17 mouse cellular contexts compared by ENCODE assay signal in the genomic region with DNA sequence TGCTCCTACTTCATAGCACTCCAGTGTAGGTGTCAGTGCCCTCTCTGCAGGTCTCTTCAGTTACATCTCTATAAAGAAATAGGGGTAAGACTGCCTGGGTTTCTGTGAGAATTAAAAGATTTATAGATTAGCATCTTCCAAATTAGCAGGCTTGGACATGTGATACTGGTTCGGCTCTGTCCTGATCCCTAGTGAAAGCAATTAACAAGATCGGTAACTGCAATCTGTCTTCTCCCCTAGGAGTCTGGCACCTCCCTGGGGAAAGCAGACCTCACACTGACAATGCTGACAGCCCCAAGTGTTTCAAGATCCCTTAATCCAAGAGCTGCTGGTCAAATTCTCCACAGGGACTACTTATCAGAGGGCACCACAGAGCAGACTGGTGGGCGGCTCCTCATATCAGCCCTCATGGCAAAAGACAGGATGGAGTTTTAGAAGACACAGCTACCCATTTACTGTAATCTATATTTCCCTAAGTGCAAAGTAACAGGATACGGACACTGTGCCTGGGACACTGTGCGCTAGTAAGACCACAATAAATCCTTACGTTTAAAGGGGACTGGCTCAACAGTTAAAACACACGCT. TPM values are rescaled to one million over a fixed set of nuclear protein-coding genes. Genes with fewer than 3 reads are reported as not detected.
DNase-seq lines count a peak whose midpoint lies in the region; ATAC-seq lines count a peak whose summit lies in the region.
"Had no signal": no experiment of that assay in that cellular context is flagged by ENCODE, and none has a peak within 500 bp of the region (broad histone marks: within the 10 kb centered on the region; RNA-seq: fewer than 3 reads in every experiment).

No protein-coding gene starts in this region.

- H3K27ac ChIP-seq in forebrain, embryonic 14.5 days (ENCODE audit: low read depth, low read length): no peak overlapping the region
- no peak overlapping the region for H3K27ac ChIP-seq in forebrain, embryonic 12.5 days
- H3K27ac ChIP-seq in liver, embryonic 16.5 days (ENCODE audit: low read length): peak overlapping the region; percentile 18; the same call in 1 of the 2 replicates
- H3K27ac ChIP-seq: hindbrain, embryonic 15.5 days; intestine, embryonic 15.5 days; left cerebral cortex, adult 2 months; neural tube, embryonic 15.5 days had no signal

- H3K4me2 ChIP-seq in forebrain, embryonic 14.5 days (ENCODE audit: low read length): no peak overlapping the region
- H3K4me2 ChIP-seq in forebrain, embryonic 12.5 days: no peak overlapping the region
- H3K4me2 ChIP-seq in liver, embryonic 16.5 days (ENCODE audit: low read depth, low read length): no peak overlapping the region
- H3K4me2 ChIP-seq: hindbrain, embryonic 15.5 days; intestine, embryonic 15.5 days; neural tube, embryonic 15.5 days had no signal

- H3K27me3 ChIP-seq in forebrain, embryonic 14.5 days (replicated peaks; ENCODE audit: control insufficient read depth, insufficient read depth, low read length): no peaks in the 10 kb centered on the region
- no peaks in the 10 kb centered on the region for H3K27me3 ChIP-seq in forebrain, embryonic 12.5 days
- no peaks in the 10 kb centered on the region for H3K27me3 ChIP-seq in liver, embryonic 16.5 days (ENCODE audit: control insufficient read depth, insufficient read depth, low read depth, low read length)
- H3K27me3 ChIP-seq: hindbrain, embryonic 15.5 days; intestine, embryonic 15.5 days; neural tube, embryonic 15.5 days had no signal

- no peak overlapping the region for H3K4me3 ChIP-seq in forebrain, embryonic 14.5 days (ENCODE audit: low read depth, low read length)
- no peak overlapping the region for H3K4me3 ChIP-seq in forebrain, embryonic 12.5 days (replicated peaks)
- H3K4me3 ChIP-seq in liver, embryonic 16.5 days (ENCODE audit: low read depth, low read length): no peak overlapping the region
- H3K4me3 ChIP-seq: hindbrain, embryonic 15.5 days; intestine, embryonic 15.5 days; left cerebral cortex, adult 2 months; neural tube, embryonic 15.5 days had no signal

- H3K9me3 ChIP-seq in forebrain, embryonic 14.5 days (replicated peaks; ENCODE audit: control insufficient read depth, low read length): no peaks in the 10 kb centered on the region
- H3K9me3 ChIP-seq in forebrain, embryonic 12.5 days: no peaks in the 10 kb centered on the region
- no peaks in the 10 kb centered on the region for H3K9me3 ChIP-seq in liver, embryonic 16.5 days (replicated peaks; ENCODE audit: control insufficient read depth, low read length)
- H3K9me3 ChIP-seq: hindbrain, embryonic 15.5 days; intestine, embryonic 15.5 days; neural tube, embryonic 15.5 days had no signal

- no peak overlapping the region for H3K9ac ChIP-seq in forebrain, embryonic 14.5 days (ENCODE audit: low read length)
- H3K9ac ChIP-seq in forebrain, embryonic 12.5 days: no peak overlapping the region
- H3K9ac ChIP-seq in liver, embryonic 16.5 days (ENCODE audit: low read depth, low read length): no peak overlapping the region
- H3K9ac ChIP-seq: hindbrain, embryonic 15.5 days; intestine, embryonic 15.5 days; neural tube, embryonic 15.5 days had no signal

- no peak for ATAC-seq in forebrain, embryonic 14.5 days
- no peak for ATAC-seq in forebrain, embryonic 12.5 days (ENCODE audit: low FRiP score)
- peak; percentile 81 for ATAC-seq in liver, embryonic 16.5 days (ENCODE audit: low read depth)
- ATAC-seq: intestine, embryonic 15.5 days; midbrain, embryonic 16.5 days had no signal

- whole genome bisulfite sequencing in forebrain, embryonic 14.5 days: 84% methylated on average over 7 of the region's 7 CpGs
- WGBS in forebrain, embryonic 12.5 days: 85% methylated on average over 7 of the region's 7 CpGs
- WGBS in liver, embryonic 16.5 days (ENCODE audit: insufficient replicate concordance): 55% methylated on average over 7 of the region's 7 CpGs

- intact Hi-C loops in left cerebral cortex, postnatal 10 days (cut with DNase I): no loop called here

- no peaks in the 10 kb centered on the region for H3K36me3 ChIP-seq in forebrain, embryonic 14.5 days (ENCODE audit: control insufficient read depth, insufficient read depth, low read length)
- no peaks in the 10 kb centered on the region for H3K36me3 ChIP-seq in forebrain, embryonic 12.5 days (replicated peaks)
- H3K36me3 ChIP-seq in liver, embryonic 16.5 days (ENCODE audit: control insufficient read depth, insufficient read depth): 0 out of 2 replicates have a peak, but pooled peaks cover 2% of the 10 kb centered on the region
- H3K36me3 ChIP-seq: hindbrain, embryonic 15.5 days; neural tube, embryonic 15.5 days had no signal

- peaks cover 5% of the 10 kb centered on the region for H3K4me1 ChIP-seq in forebrain, embryonic 14.5 days (ENCODE audit: control insufficient read depth, insufficient read depth, low read length)
- peaks cover 14% of the 10 kb centered on the region for H3K4me1 ChIP-seq in forebrain, embryonic 12.5 days
- H3K4me1 ChIP-seq in liver, embryonic 16.5 days (ENCODE audit: control insufficient read depth, low read depth, low read length): peaks cover 19% of the 10 kb centered on the region
- H3K4me1 ChIP-seq: intestine, embryonic 15.5 days had no signal

- peak; percentile 28 for DNase-seq in forebrain, embryonic 14.5 days (ENCODE audit: low spot score)
- peak; percentile 8 for DNase-seq in spleen, adult 12 weeks (ENCODE audit: low spot score)
- no peak for DNase-seq in spleen, postnatal 10 days (ENCODE audit: low spot score in 2 of 2)
- DNase-seq in adrenal gland, postnatal 14 days: no peak
- no peak for DNase-seq in left cerebral cortex, postnatal 10 days (ENCODE audit: extremely low spot score in 1 of 2, low spot score in 2 of 2)
- DNase-seq: cerebellum, adult 9-10 months; heart, postnatal 4 days; kidney, postnatal 14 days; lung, adult 2 months; right cerebral cortex, postnatal 4 days had no signal

RNA-seq across cellular contexts. Expression of gene Wdr59, which starts 5.3 kb away (rescaled TPM):
- 2.9 and 4.2 TPM in 2 replicates for polyA plus RNA-seq in forebrain, embryonic 14.5 days (2014; fragmentation: Nextera tagmentation; extraction: Ambion mirVana)
- polyA plus RNA-seq in forebrain, embryonic 12.5 days (2016; fragmentation: Nextera tagmentation; extraction: Ambion mirVana): 5.7 and 5.9 TPM in 2 replicates
- 1.7 and 2.0 TPM in 2 replicates for polyA plus RNA-seq in liver, embryonic 16.5 days (2015; fragmentation: Nextera tagmentation; extraction: Ambion mirVana)
- 12.0 and 15.4 TPM in 2 replicates for total RNA-seq in adrenal gland, postnatal 14 days (2021)
- total RNA-seq in left cerebral cortex, postnatal 10 days (2021): 10 to 100 TPM; 21.2 to 22.0 TPM

RNA-seq across cellular contexts. Expression of gene Znrf1, which starts 19.4 kb away (rescaled TPM):
- polyA plus RNA-seq in forebrain, embryonic 14.5 days (2014; fragmentation: Nextera tagmentation; extraction: Ambion mirVana): 55.3 and 64.6 TPM in 2 replicates
- polyA plus RNA-seq in forebrain, embryonic 12.5 days (2016; fragmentation: Nextera tagmentation; extraction: Ambion mirVana): 71.8 and 73.8 TPM in 2 replicates
- 3.6 and 4.8 TPM in 2 replicates for polyA plus RNA-seq in liver, embryonic 16.5 days (2015; fragmentation: Nextera tagmentation; extraction: Ambion mirVana)
- total RNA-seq in adrenal gland, postnatal 14 days (2021): 44.3 and 47.7 TPM in 2 replicates
- 100 to 1,000 TPM; 168 to 171 TPM for total RNA-seq in left cerebral cortex, postnatal 10 days (2021)

Comparison
In these comparisons a context has a peak if more than half of its experiments do, and no peak if none do; other contexts are left out.
1. DNase-seq: peak in forebrain, embryonic 14.5 days (single experiment) and spleen, adult 12 weeks (single experiment); none in spleen, postnatal 10 days (0 of 2), adrenal gland, postnatal 14 days (single experiment) and left cerebral cortex, postnatal 10 days (0 of 2).